Mouse (Mus musculus) CD8-positive naive resting alpha-beta T cell, adult 2 months (primary cell): ENCODE data around the gene Atp6v1g2.

Experiments used
- DNase-seq, 2 experiments: peaks; one replicate each; pipeline ENCODE4 v3.0.0; 2022; ENCODE audit warnings: low read depth in 2 of 2, low spot score in 2 of 2

The Atp6v1g2 gene

GRCm38 (mm10) chr17:35278957-35279688 lies 45.7 kb downstream of the Atp6v1g2 start:
- DNase-seq, result no peak

- no peak for DNase-seq
These were observed 46.8 kb downstream of the Atp6v1g2 start for GRCm38 (mm10) chr17:35280276-35280675.

- DNase-seq, result no peak
These were observed 52.0 kb downstream of the Atp6v1g2 start for GRCm38 (mm10) chr17:35285431-35285830.
